Mouse (Mus musculus) limb, embryonic 14.5 days (tissue): ENCODE data around the gene Shank3. TPM values are rescaled to one million over a fixed set of nuclear protein-coding genes. Genes with fewer than 3 reads are reported as not detected.

Source experiments
- ATAC-seq: fragments of 200-750 bp; cut with Nextera tagmentation; 2 replicates; pipeline ENCODE4 v1.8.0; 2017; ENCODE audit warnings: low read depth, moderate number of reproducible peaks, moderate TSS enrichment; ENCODE audit not compliant: low FRiP score
- DNase-seq: peaks from one replicate; pipeline ENCODE4 v3.0.0-alpha.2; 2015; ENCODE audit warnings: low spot score
- H3K27ac ChIP-seq: fragments of 300-500 bp; sonication (generic); replicated peaks from 2 replicates; pipeline ENCODE4 v1.5.1; 2014; ENCODE audit warnings: low read depth, mild to moderate bottlenecking, low read length, moderate library complexity, mixed read lengths
- H3K27me3 ChIP-seq: fragments of 300-500 bp; sonication (generic); 2 replicates; pipeline ENCODE4 v1.6.1; 2014; ENCODE audit warnings: low read length, mixed read lengths; ENCODE audit not compliant: control insufficient read depth, insufficient read depth
- H3K36me3 ChIP-seq: fragments of 300-500 bp; sonication (generic); 2 replicates; pipeline ENCODE4 v1.6.1; 2014; ENCODE audit warnings: mild to moderate bottlenecking, low read length, moderate library complexity, mixed read lengths; ENCODE audit not compliant: control insufficient read depth, insufficient read depth
- H3K4me1 ChIP-seq: fragments of 300-500 bp; sonication (generic); 2 replicates; pipeline ENCODE4 v1.6.1; 2014; ENCODE audit warnings: antibody characterized with exemption, low read length, mixed read lengths; ENCODE audit not compliant: control insufficient read depth, insufficient read depth
- H3K4me2 ChIP-seq: fragments of 300-500 bp; sonication (generic); replicated peaks from 2 replicates; pipeline ENCODE4 v1.6.1; 2014; ENCODE audit warnings: low read depth, mild to moderate bottlenecking, low read length, moderate library complexity; ENCODE audit not compliant: severe bottlenecking
- H3K4me3 ChIP-seq: fragments of 300-500 bp; sonication (generic); replicated peaks from 2 replicates; pipeline ENCODE4 v1.5.1; 2014; ENCODE audit warnings: low read length
- H3K9ac ChIP-seq: fragments of 300-500 bp; sonication (generic); 2 replicates; pipeline ENCODE4 v1.6.1; 2014; ENCODE audit warnings: mild to moderate bottlenecking, low read depth, low read length, moderate library complexity; ENCODE audit not compliant: severe bottlenecking
- H3K9me3 ChIP-seq: fragments of 300-500 bp; sonication (generic); 2 replicates; pipeline ENCODE4 v1.6.1; 2016; ENCODE audit warnings: low read length; ENCODE audit not compliant: control insufficient read depth
- POLR2A ChIP-seq: fragments of 200-500 bp; IDR thresholded peaks from 2 replicates; pipeline ENCODE4 v1.8.0; 2012; ENCODE audit warnings: inconsistent platforms, mild to moderate bottlenecking, moderate library complexity, borderline replicate concordance; ENCODE audit not compliant: insufficient read depth, insufficient read length; ENCODE audit errors: extremely low read depth
- WGBS: fragments of 180-500 bp; shearing (Covaris S2); extraction: QIAGEN DNeasy Blood & Tissue Kit; methylation state at CpG from one replicate; pipeline ENCODE4 v1.1.7; 2014; 5-methylcytosine and 5-hydroxymethylcytosine counted together
- polyA plus RNA-seq, 2 experiments: library from polyadenylated mRNA; depleted of rRNA in 1 of 2; stranded (reverse) in 1 of 2; unstranded in 1 of 2; fragments of >200 nt; fragmentation: Nextera tagmentation in 1 of 2; extraction: Ambion mirVana in 1 of 2; gene quantifications; 2 replicates each; pipeline versions ENCODE4 v1.2.1 to v1.2.3; 2012 to 2014

Shank3 gene
- polyA plus RNA-seq, 2 experiments, result 2.4 to 18.4 TPM

- Histone ChIP-seq H3K27ac (0 out of 2 replicates have a peak within 1 kb of the TSS, but pooled peaks have one; percentile 9), H3K27me3 (no peaks in the 10 kb centered on the region), H3K36me3 (peaks cover 11% of the 10 kb centered on the region; the same call in 1 of the 2 replicates), H3K9ac (peak within 1 kb of the TSS; percentile 73), H3K4me1 (peaks cover 8% of the 10 kb centered on the region), H3K9me3 (no peaks in the 10 kb centered on the region), H3K4me2 (peak within 1 kb of the TSS; percentile 82), H3K4me3 (peak within 1 kb of the TSS; percentile 70)
- no peak; the same call in 1 of the 2 replicates for TF ChIP-seq POLR2A
- peak; percentile 95 for ATAC-seq
- 2% methylated on average over 35 of the region's 35 CpGs for WGBS
- peak; percentile 82 for DNase-seq
Observed at GRCm38 (mm10) chr15:89591723-89592455, 92.5 kb downstream of the Shank3 start, which contains the start of gene Rabl2. Gene Rabl2 (minus strand): TSS chr15:89591923.

DNA sequence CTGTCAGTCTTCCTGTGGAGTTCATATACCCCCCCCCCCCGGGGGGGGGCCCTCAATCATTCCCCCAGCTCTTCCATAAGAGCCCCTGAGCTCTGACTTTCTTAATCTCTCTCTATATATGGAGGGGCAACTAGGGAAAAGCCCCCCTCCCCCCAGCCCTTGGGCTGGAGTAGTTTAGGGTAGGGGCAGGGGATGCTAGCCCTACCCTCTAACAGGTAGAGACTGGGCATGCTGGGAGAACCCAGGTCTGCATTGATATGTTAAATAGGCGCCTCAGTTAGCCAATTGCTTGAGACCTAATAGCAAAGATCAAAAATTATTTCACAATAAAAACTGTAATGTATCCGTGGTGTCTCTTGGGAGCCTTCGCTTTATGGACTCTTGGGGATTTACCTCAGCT, 93.1 kb downstream of the Shank3 start:
- Histone ChIP-seq H3K4me2 (peak overlapping the region; percentile 82), H3K9me3 (no peaks in the 10 kb centered on the region), H3K27me3 (no peaks in the 10 kb centered on the region), H3K4me1 (peaks cover 8% of the 10 kb centered on the region), H3K36me3 (peaks cover 5% of the 10 kb centered on the region; the same call in 1 of the 2 replicates), H3K27ac (no peak overlapping the region), H3K4me3 (peak overlapping the region; percentile 70; the same call in 1 of the 2 replicates), H3K9ac (peak overlapping the region; percentile 73)
- 54% methylated on average over 3 of the region's 4 CpGs for WGBS
- ATAC-seq, result no peak
- TF ChIP-seq POLR2A, result no peak
- peak; percentile 10 for DNase-seq

GRCm38 (mm10) chr15:89605822-89606570, 106.6 kb downstream of the Shank3 start:
- WGBS, result 70% methylated on average over 12 of the region's 12 CpGs
- H3K36me3 ChIP-seq, result no peaks in the 10 kb centered on the region
- TF ChIP-seq POLR2A, result no peak
- no peak overlapping the region for H3K27ac ChIP-seq
- ATAC-seq (no peak), DNase-seq (peak; percentile 24)
- no peak overlapping the region for H3K9ac ChIP-seq
- no peaks in the 10 kb centered on the region for H3K4me1 ChIP-seq
- no peak overlapping the region for H3K4me2 ChIP-seq
- no peak overlapping the region for H3K4me3 ChIP-seq
- H3K27me3 ChIP-seq, result no peaks in the 10 kb centered on the region
- H3K9me3 ChIP-seq, result no peaks in the 10 kb centered on the region

DNA sequence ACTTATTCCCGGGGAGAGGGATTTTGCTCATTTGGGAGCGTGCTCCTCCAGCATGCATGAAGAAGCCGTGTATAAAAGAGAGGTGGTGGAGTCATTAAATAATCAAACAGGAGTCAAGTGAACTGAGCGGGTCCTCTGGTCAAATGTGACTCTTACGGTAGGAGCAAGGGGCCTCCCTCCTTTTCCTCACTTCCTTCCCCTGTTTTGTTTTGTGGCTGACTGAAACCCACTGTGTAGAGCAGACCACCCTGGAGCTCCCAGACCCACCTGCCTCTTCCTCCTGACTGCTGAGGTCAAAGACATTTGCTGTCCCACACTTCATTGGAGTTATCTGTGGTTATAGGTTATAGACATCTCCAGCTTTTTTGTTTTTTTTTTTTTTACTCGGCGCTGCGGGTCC, 108.1 kb downstream of the Shank3 start:
- DNase-seq, result no peak
- H3K4me3 ChIP-seq, result no peak overlapping the region
- no peaks in the 10 kb centered on the region for H3K27me3 ChIP-seq
- no peaks in the 10 kb centered on the region for H3K36me3 ChIP-seq
- no peaks in the 10 kb centered on the region for H3K9me3 ChIP-seq
- H3K27ac ChIP-seq, result no peak overlapping the region
- 81% methylated on average over 8 of the region's 8 CpGs for WGBS
- H3K9ac ChIP-seq, result no peak overlapping the region
- no peak overlapping the region for H3K4me2 ChIP-seq
- H3K4me1 ChIP-seq, result no peaks in the 10 kb centered on the region
- TF ChIP-seq POLR2A, result no peak
- ATAC-seq, result no peak

DNA sequence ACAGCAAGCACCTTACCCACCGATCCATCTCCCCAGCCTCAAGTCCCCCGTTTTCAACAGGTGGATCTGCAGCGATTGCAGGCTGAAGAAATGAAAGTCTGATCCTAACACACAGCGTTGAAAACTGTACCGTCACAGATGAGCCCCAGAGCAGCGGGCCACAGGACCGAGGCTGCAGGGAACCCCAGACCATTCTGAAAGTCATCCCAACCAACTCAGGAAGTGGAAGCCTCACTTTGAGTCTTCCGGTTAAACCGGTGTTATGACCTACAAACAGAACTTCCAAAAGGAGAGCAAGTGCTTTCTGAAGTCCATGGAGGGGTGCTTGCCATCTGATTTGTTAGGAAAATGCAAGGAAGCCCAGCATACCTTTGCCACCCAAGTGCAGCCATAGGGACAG, 108.5 kb downstream of the Shank3 start:
- H3K27me3 ChIP-seq, result no peaks in the 10 kb centered on the region
- WGBS, result 80% methylated on average over 9 of the region's 9 CpGs
- no peak overlapping the region for H3K27ac ChIP-seq
- no peak for TF ChIP-seq POLR2A
- H3K9me3 ChIP-seq, result no peaks in the 10 kb centered on the region
- DNase-seq, result no peak
- no peak for ATAC-seq
- no peaks in the 10 kb centered on the region for H3K36me3 ChIP-seq
- H3K4me1 ChIP-seq, result no peaks in the 10 kb centered on the region
- no peak overlapping the region for H3K9ac ChIP-seq
- no peak overlapping the region for H3K4me3 ChIP-seq
- H3K4me2 ChIP-seq, result no peak overlapping the region

Other genes starting within 250 kb of the Shank3 start
- gene Sbf1, start 184.3 kb upstream of the Shank3 start, polyA plus RNA-seq (2012; rRNA removed), result 154 and 170 TPM in 2 replicates
- gene Sbf1, start 184.3 kb upstream of the Shank3 start, polyA plus RNA-seq (2014; fragmentation: Nextera tagmentation; extraction: Ambion mirVana), result 65.1 and 72.3 TPM in 2 replicates
- gene Adm2, start 176.9 kb upstream of the Shank3 start, polyA plus RNA-seq (2012; rRNA removed), result 0.74 and 1.0 TPM in 2 replicates
- gene Adm2, start 176.9 kb upstream of the Shank3 start, polyA plus RNA-seq (2014; fragmentation: Nextera tagmentation; extraction: Ambion mirVana), result 0.52 TPM in 1 of 2 replicates, not detected in the other
- not detected in 2 replicates for gene Miox, start 165.2 kb upstream of the Shank3 start, polyA plus RNA-seq (2012; rRNA removed)
- not detected in 2 replicates for gene Miox, start 165.2 kb upstream of the Shank3 start, polyA plus RNA-seq (2014; fragmentation: Nextera tagmentation; extraction: Ambion mirVana)
- 55.7 and 74.0 TPM in 2 replicates for gene Lmf2, start 144.0 kb upstream of the Shank3 start, polyA plus RNA-seq (2012; rRNA removed)
- 49.1 and 53.6 TPM in 2 replicates for gene Lmf2, start 144.0 kb upstream of the Shank3 start, polyA plus RNA-seq (2014; fragmentation: Nextera tagmentation; extraction: Ambion mirVana)
- gene Ncaph2, start 143.9 kb upstream of the Shank3 start, polyA plus RNA-seq (2012; rRNA removed), result 153 and 209 TPM in 2 replicates
- gene Ncaph2, start 143.9 kb upstream of the Shank3 start, polyA plus RNA-seq (2014; fragmentation: Nextera tagmentation; extraction: Ambion mirVana), result 145 and 160 TPM in 2 replicates
- gene Sco2, start 125.8 kb upstream of the Shank3 start, polyA plus RNA-seq (2012; rRNA removed), result 19.8 and 27.2 TPM in 2 replicates
- gene Sco2, start 125.8 kb upstream of the Shank3 start, polyA plus RNA-seq (2014; fragmentation: Nextera tagmentation; extraction: Ambion mirVana), result 7.5 and 10.3 TPM in 2 replicates
- gene Tymp, start 122.6 kb upstream of the Shank3 start, polyA plus RNA-seq (2012; rRNA removed), result 2.0 and 3.3 TPM in 2 replicates
- gene Tymp, start 122.6 kb upstream of the Shank3 start, polyA plus RNA-seq (2014; fragmentation: Nextera tagmentation; extraction: Ambion mirVana), result 1.3 and 1.6 TPM in 2 replicates
- gene Odf3b, start 120.3 kb upstream of the Shank3 start, polyA plus RNA-seq (2012; rRNA removed), result 0.24 and 0.62 TPM in 2 replicates
- gene Odf3b, start 120.3 kb upstream of the Shank3 start, polyA plus RNA-seq (2014; fragmentation: Nextera tagmentation; extraction: Ambion mirVana), result 0.67 and 0.72 TPM in 2 replicates
- 0.03 TPM in 1 of 2 replicates, not detected in the other for gene Klhdc7b, start 114.7 kb upstream of the Shank3 start, polyA plus RNA-seq (2012; rRNA removed)
- not detected in 2 replicates for gene Klhdc7b, start 114.7 kb upstream of the Shank3 start, polyA plus RNA-seq (2014; fragmentation: Nextera tagmentation; extraction: Ambion mirVana)
- not detected in 2 replicates for gene Syce3, start 89.1 kb upstream of the Shank3 start, polyA plus RNA-seq (2012; rRNA removed)
- gene Syce3, start 89.1 kb upstream of the Shank3 start, polyA plus RNA-seq (2014; fragmentation: Nextera tagmentation; extraction: Ambion mirVana), result not detected in 2 replicates
- 3.7 and 4.4 TPM in 2 replicates for gene Cpt1b, start 73.8 kb upstream of the Shank3 start, polyA plus RNA-seq (2012; rRNA removed)
- gene Cpt1b, start 73.8 kb upstream of the Shank3 start, polyA plus RNA-seq (2014; fragmentation: Nextera tagmentation; extraction: Ambion mirVana), result 0.57 and 0.63 TPM in 2 replicates
- gene C730034F03Rik, start 70.0 kb upstream of the Shank3 start, polyA plus RNA-seq (2012; rRNA removed), result 0.96 and 1.8 TPM in 2 replicates
- 1.4 and 2.4 TPM in 2 replicates for gene C730034F03Rik, start 70.0 kb upstream of the Shank3 start, polyA plus RNA-seq (2014; fragmentation: Nextera tagmentation; extraction: Ambion mirVana)
- 0.40 and 0.47 TPM in 2 replicates for gene Gm44502, start 69.9 kb upstream of the Shank3 start, polyA plus RNA-seq (2012; rRNA removed)
- gene Gm44502, start 69.9 kb upstream of the Shank3 start, polyA plus RNA-seq (2014; fragmentation: Nextera tagmentation; extraction: Ambion mirVana), result not detected in 2 replicates
- gene Chkb, start 69.7 kb upstream of the Shank3 start, polyA plus RNA-seq (2012; rRNA removed), result 72.6 and 79.0 TPM in 2 replicates
- gene Chkb, start 69.7 kb upstream of the Shank3 start, polyA plus RNA-seq (2014; fragmentation: Nextera tagmentation; extraction: Ambion mirVana), result 45.6 and 46.9 TPM in 2 replicates
- 2.5 and 2.6 TPM in 2 replicates for gene Mapk8ip2, start 45.7 kb upstream of the Shank3 start, polyA plus RNA-seq (2012; rRNA removed)
- gene Mapk8ip2, start 45.7 kb upstream of the Shank3 start, polyA plus RNA-seq (2014; fragmentation: Nextera tagmentation; extraction: Ambion mirVana), result 0.99 and 1.5 TPM in 2 replicates
- gene Arsa, start 22.2 kb upstream of the Shank3 start, polyA plus RNA-seq (2012; rRNA removed), result 30.7 and 38.5 TPM in 2 replicates
- gene Arsa, start 22.2 kb upstream of the Shank3 start, polyA plus RNA-seq (2014; fragmentation: Nextera tagmentation; extraction: Ambion mirVana), result 18.3 and 21.7 TPM in 2 replicates
- gene Acr, start 68.7 kb downstream of the Shank3 start, polyA plus RNA-seq (2012; rRNA removed), result 1.4 and 2.5 TPM in 2 replicates
- gene Acr, start 68.7 kb downstream of the Shank3 start, polyA plus RNA-seq (2014; fragmentation: Nextera tagmentation; extraction: Ambion mirVana), result 0.21 and 0.61 TPM in 2 replicates
- 69.2 and 69.6 TPM in 2 replicates for gene Rabl2, start 92.3 kb downstream of the Shank3 start, polyA plus RNA-seq (2012; rRNA removed)
- gene Rabl2, start 92.3 kb downstream of the Shank3 start, polyA plus RNA-seq (2014; fragmentation: Nextera tagmentation; extraction: Ambion mirVana), result 42.4 and 51.1 TPM in 2 replicates